Mouse (Mus musculus): ENCODE data around the gene 0610037L13Rik. TPM values are rescaled to one million over a fixed set of nuclear protein-coding genes. Genes with fewer than 3 reads are reported as not detected.

Gene 0610037L13Rik
- polyA plus RNA-seq, 1 experiment from 2014 or later: 117 TPM

DNA sequence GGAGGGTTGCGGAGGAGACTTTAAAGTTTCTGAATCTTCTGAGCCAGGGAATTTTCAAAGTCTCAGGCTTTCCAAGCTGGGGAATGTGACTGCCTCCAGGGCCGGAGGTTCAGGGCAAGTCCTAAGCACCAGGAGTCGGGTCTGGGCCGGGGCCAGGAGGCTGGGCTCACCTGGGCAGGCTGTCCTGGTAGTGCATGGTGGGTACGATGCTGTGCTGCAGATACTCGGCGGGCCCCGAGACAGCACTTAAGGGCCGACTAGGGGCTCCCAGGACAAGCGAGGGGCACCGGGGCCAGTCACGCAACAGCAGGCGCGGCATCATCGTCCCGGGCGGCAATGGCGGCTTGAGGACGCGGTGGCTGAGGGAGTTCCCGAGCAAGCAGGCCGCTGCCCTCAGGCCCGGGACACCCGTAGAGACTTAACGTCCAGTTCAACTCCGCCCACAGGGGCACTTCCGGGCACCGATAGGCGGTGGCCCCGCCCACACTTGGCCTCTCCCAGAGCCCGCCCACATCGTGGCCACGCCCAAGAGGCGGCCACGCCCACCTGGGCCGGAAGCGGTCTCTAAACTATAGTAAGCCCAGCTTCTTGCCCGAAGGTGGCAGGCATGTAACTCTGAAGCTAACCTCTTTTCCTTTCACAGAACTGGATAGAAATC is 33.7 kb downstream of the 0610037L13Rik start, which contains the start of gene Cpt2:
Gene Cpt2, minus strand, starts transcription at position 466 of the 658 bp plus-strand sequence.
- Histone ChIP-seq H3K4me3 (peak within 1 kb of the TSS; percentile 87), H3K27me3 (ENCODE audit: low read depth, poor library complexity, severe bottlenecking) (no peaks in the 10 kb centered on the region), H3K4me1 (peaks cover 14% of the 10 kb centered on the region), H3K36me3 (peaks cover 9% of the 10 kb centered on the region; the same call in 1 of the 2 replicates), H3K27ac (peak within 1 kb of the TSS; percentile 93), H3K9me3 (replicated peaks) (no peaks in the 10 kb centered on the region)
- 2% methylated on average over 38 of the region's 38 CpGs for WGBS
- peak; percentile 98 for DNase-seq (ENCODE audit: low spot score)

GRCm38 (mm10) chr4:107923803-107924194 is 34.2 kb downstream of the 0610037L13Rik start:
- WGBS: 53% methylated on average over 7 of the region's 7 CpGs

DNA sequence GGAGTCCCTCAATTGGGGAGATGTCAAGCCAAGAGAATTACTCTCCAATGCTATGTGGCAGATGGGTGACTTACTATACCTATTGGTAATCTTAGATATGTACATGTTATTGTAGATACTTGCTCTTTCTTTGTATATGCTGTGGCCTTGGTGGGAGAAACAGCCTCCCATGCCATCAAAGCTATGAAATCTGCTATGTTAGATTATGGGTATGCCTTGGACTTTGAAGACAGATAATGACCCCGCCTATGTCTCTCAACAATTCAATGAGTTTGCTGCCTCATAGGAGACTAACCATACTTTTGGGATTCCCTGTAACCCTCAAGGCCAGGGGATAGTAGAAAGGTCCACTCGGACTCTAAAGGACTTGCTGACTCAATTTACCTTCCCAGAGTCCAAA is 38.7 kb downstream of the 0610037L13Rik start:
- Histone ChIP-seq H3K9me3 (replicated peaks) (no peaks in the 10 kb centered on the region), H3K4me3 (no peak overlapping the region), H3K36me3 (no peaks in the 10 kb centered on the region), H3K27ac (no peak overlapping the region), H3K27me3 (ENCODE audit: low read depth, poor library complexity, severe bottlenecking) (no peaks in the 10 kb centered on the region), H3K4me1 (no peaks in the 10 kb centered on the region)
- WGBS: 74% methylated on average over 2 of the region's 2 CpGs
- no peak for DNase-seq (ENCODE audit: low spot score)

More at GRCm38 (mm10) chr4:107923803-107924194, 34.2 kb downstream of the 0610037L13Rik start:
- Histone ChIP-seq H3K4me1 (peaks cover 14% of the 10 kb centered on the region), H3K4me3 (peak overlapping the region; percentile 87), H3K9me3 (replicated peaks) (no peaks in the 10 kb centered on the region), H3K36me3 (peaks cover 9% of the 10 kb centered on the region; the same call in 1 of the 2 replicates), H3K27ac (peak overlapping the region; percentile 93), H3K27me3 (ENCODE audit: low read depth, poor library complexity, severe bottlenecking) (no peaks in the 10 kb centered on the region)
- DNase-seq (ENCODE audit: low spot score): no peak

- Histone ChIP-seq H3K27ac (no peak overlapping the region), H3K4me1 (no peaks in the 10 kb centered on the region), H3K27me3 (ENCODE audit: low read depth, poor library complexity, severe bottlenecking) (no peaks in the 10 kb centered on the region), H3K36me3 (no peaks in the 10 kb centered on the region), H3K4me3 (no peak overlapping the region), H3K9me3 (replicated peaks) (no peaks in the 10 kb centered on the region)
- no peak for DNase-seq (ENCODE audit: low spot score)
- WGBS: 85% methylated on average over 2 of the region's 2 CpGs
Observed at GRCm38 (mm10) chr4:107928726-107929125, 39.1 kb downstream of the 0610037L13Rik start.

- no peaks in the 10 kb centered on the region for H3K36me3 ChIP-seq
- no peak for DNase-seq (ENCODE audit: low spot score)
- H3K27ac ChIP-seq: no peak overlapping the region
- H3K9me3 ChIP-seq (replicated peaks): no peaks in the 10 kb centered on the region
- no peaks in the 10 kb centered on the region for H3K27me3 ChIP-seq (ENCODE audit: low read depth, poor library complexity, severe bottlenecking)
- H3K4me1 ChIP-seq: no peaks in the 10 kb centered on the region
- 77% methylated on average over 3 of the region's 3 CpGs for WGBS
- H3K4me3 ChIP-seq: no peak overlapping the region
Observed at GRCm38 (mm10) chr4:107931453-107931852, 41.8 kb downstream of the 0610037L13Rik start.

GRCm38 (mm10) chr4:107933239-107933638 is 43.6 kb downstream of the 0610037L13Rik start:
- no peak for DNase-seq (ENCODE audit: low spot score)
- 84% methylated on average over 8 of the region's 8 CpGs for WGBS
- Histone ChIP-seq H3K4me1 (no peaks in the 10 kb centered on the region), H3K27me3 (ENCODE audit: low read depth, poor library complexity, severe bottlenecking) (no peaks in the 10 kb centered on the region), H3K36me3 (no peaks in the 10 kb centered on the region), H3K27ac (no peak overlapping the region), H3K9me3 (replicated peaks) (no peaks in the 10 kb centered on the region), H3K4me3 (no peak overlapping the region)

DNA sequence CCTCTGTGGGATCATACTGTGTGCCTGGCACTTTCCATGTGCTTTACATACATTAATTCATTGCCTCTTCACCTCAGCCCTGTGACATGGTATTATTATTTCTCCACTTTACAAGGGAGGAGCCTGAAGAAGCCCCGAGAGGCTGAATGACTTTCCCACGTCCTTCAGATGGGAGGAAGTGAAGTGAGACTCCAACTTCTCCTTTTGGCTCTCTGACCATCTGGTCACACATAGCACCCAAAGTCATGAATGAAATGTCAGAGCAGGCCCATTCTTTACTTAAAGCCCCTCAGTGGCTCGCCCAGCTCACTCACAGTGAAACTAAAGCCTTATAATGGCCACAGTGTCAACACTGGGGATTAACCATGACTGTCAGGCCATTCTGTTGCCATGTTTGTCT is 45.6 kb downstream of the 0610037L13Rik start:
- Histone ChIP-seq H3K4me1 (no peaks in the 10 kb centered on the region), H3K27me3 (ENCODE audit: low read depth, poor library complexity, severe bottlenecking) (no peaks in the 10 kb centered on the region), H3K4me3 (no peak overlapping the region), H3K36me3 (no peaks in the 10 kb centered on the region), H3K9me3 (replicated peaks) (no peaks in the 10 kb centered on the region), H3K27ac (no peak overlapping the region)
- 64% methylated on average over 3 of the region's 3 CpGs for WGBS
- DNase-seq (ENCODE audit: low spot score): no peak

GRCm38 (mm10) chr4:107937338-107937737 is 47.7 kb downstream of the 0610037L13Rik start:
- 29% methylated on average over 6 of the region's 6 CpGs for whole genome bisulfite sequencing
- Histone ChIP-seq H3K27ac (no peak overlapping the region), H3K9me3 (replicated peaks) (no peaks in the 10 kb centered on the region), H3K27me3 (ENCODE audit: low read depth, poor library complexity, severe bottlenecking) (no peaks in the 10 kb centered on the region), H3K4me3 (no peak overlapping the region), H3K4me1 (no peaks in the 10 kb centered on the region), H3K36me3 (no peaks in the 10 kb centered on the region)
- DNase-seq (ENCODE audit: low spot score): peak; percentile 74

- no peaks in the 10 kb centered on the region for H3K36me3 ChIP-seq
- no peaks in the 10 kb centered on the region for H3K9me3 ChIP-seq (replicated peaks)
- 93% methylated on average over 2 of the region's 2 CpGs for WGBS
- no peak overlapping the region for H3K27ac ChIP-seq
- H3K4me3 ChIP-seq: no peak overlapping the region
- no peaks in the 10 kb centered on the region for H3K4me1 ChIP-seq
- H3K27me3 ChIP-seq (ENCODE audit: low read depth, poor library complexity, severe bottlenecking): no peaks in the 10 kb centered on the region
- no peak for DNase-seq (ENCODE audit: low spot score)
Observed at GRCm38 (mm10) chr4:107938124-107938523, 48.5 kb downstream of the 0610037L13Rik start.

GRCm38 (mm10) chr4:107942741-107943140 is 53.1 kb downstream of the 0610037L13Rik start:
- Histone ChIP-seq H3K4me1 (no peaks in the 10 kb centered on the region), H3K4me3 (no peak overlapping the region), H3K9me3 (replicated peaks) (no peaks in the 10 kb centered on the region), H3K27me3 (ENCODE audit: low read depth, poor library complexity, severe bottlenecking) (no peaks in the 10 kb centered on the region), H3K36me3 (no peaks in the 10 kb centered on the region), H3K27ac (no peak overlapping the region)
- WGBS: 90% methylated on average over 7 of the region's 7 CpGs
- DNase-seq (ENCODE audit: low spot score): no peak

DNA sequence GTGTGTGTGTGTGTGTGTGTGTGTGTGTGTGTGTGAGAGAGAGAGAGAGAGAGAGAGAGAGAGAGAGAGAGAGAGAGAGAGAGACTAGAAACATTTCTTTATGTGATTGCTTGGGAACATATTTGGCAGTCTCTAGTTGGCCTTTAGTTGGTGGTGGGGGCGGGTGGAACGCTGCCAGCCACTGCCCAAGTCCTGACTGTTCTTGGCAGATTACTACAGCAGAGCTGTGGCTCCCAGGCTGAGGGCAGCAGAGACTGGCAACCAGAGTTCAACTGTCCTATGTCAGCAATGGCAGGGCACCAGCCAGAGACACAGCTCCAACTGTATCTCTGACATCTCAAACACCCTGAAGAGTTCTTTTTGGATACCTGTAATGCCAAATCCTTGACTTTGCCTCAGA is 54.5 kb downstream of the 0610037L13Rik start:
- Histone ChIP-seq H3K27ac (no peak overlapping the region), H3K4me1 (no peaks in the 10 kb centered on the region), H3K4me3 (no peak overlapping the region), H3K27me3 (ENCODE audit: low read depth, poor library complexity, severe bottlenecking) (no peaks in the 10 kb centered on the region), H3K9me3 (replicated peaks) (no peaks in the 10 kb centered on the region), H3K36me3 (no peaks in the 10 kb centered on the region)
- 89% methylated on average over 2 of the region's 2 CpGs for WGBS
- DNase-seq (ENCODE audit: low spot score): no peak

Data from limb, embryonic 10.5 days (tissue).